Mouse (Mus musculus): ENCODE results near the gene Rgs6. TPM values are rescaled to one million over a fixed set of nuclear protein-coding genes. Genes with fewer than 3 reads are reported as not detected.

Gene Rgs6
- total RNA-seq, 1 experiment from 2014 or later: not detected

- no peak for ATAC-seq (ENCODE audit: extremely low read depth, insufficient number of reproducible peaks, low FRiP score, poor library complexity, severe bottlenecking)
Observed at GRCm38 (mm10) chr12:82617682-82618370, 29.7 kb downstream of the Rgs6 start.

GRCm38 (mm10) chr12:82640441-82640840 lies 52.3 kb downstream of the Rgs6 start:
- ATAC-seq (ENCODE audit: extremely low read depth, insufficient number of reproducible peaks, low FRiP score, poor library complexity, severe bottlenecking): no peak

- ATAC-seq (ENCODE audit: extremely low read depth, insufficient number of reproducible peaks, low FRiP score, poor library complexity, severe bottlenecking): no peak
Observed at GRCm38 (mm10) chr12:82647876-82648275, 59.8 kb downstream of the Rgs6 start.

- ATAC-seq (ENCODE audit: extremely low read depth, insufficient number of reproducible peaks, low FRiP score, poor library complexity, severe bottlenecking): no peak
Observed at GRCm38 (mm10) chr12:82649991-82650390, 61.9 kb downstream of the Rgs6 start.

GRCm38 (mm10) chr12:82664598-82664997 lies 76.5 kb downstream of the Rgs6 start:
- no peak for ATAC-seq (ENCODE audit: extremely low read depth, insufficient number of reproducible peaks, low FRiP score, poor library complexity, severe bottlenecking)

GRCm38 (mm10) chr12:82667441-82667840 lies 79.3 kb downstream of the Rgs6 start:
- no peak for ATAC-seq (ENCODE audit: extremely low read depth, insufficient number of reproducible peaks, low FRiP score, poor library complexity, severe bottlenecking)

- no peak for ATAC-seq (ENCODE audit: extremely low read depth, insufficient number of reproducible peaks, low FRiP score, poor library complexity, severe bottlenecking)
Observed at GRCm38 (mm10) chr12:82670201-82670737, 82.2 kb downstream of the Rgs6 start.

- no peak for ATAC-seq (ENCODE audit: extremely low read depth, insufficient number of reproducible peaks, low FRiP score, poor library complexity, severe bottlenecking)
Observed at GRCm38 (mm10) chr12:82671591-82671990, 83.5 kb downstream of the Rgs6 start.

GRCm38 (mm10) chr12:82675137-82675536 lies 87.0 kb downstream of the Rgs6 start:
- no peak for ATAC-seq (ENCODE audit: extremely low read depth, insufficient number of reproducible peaks, low FRiP score, poor library complexity, severe bottlenecking)

GRCm38 (mm10) chr12:82687015-82687414 lies 98.9 kb downstream of the Rgs6 start:
- no peak for ATAC-seq (ENCODE audit: extremely low read depth, insufficient number of reproducible peaks, low FRiP score, poor library complexity, severe bottlenecking)

- no peak for ATAC-seq (ENCODE audit: extremely low read depth, insufficient number of reproducible peaks, low FRiP score, poor library complexity, severe bottlenecking)
Observed at GRCm38 (mm10) chr12:82698886-82699527, 110.9 kb downstream of the Rgs6 start.

GRCm38 (mm10) chr12:82699528-82699905 lies 111.4 kb downstream of the Rgs6 start:
- ATAC-seq (ENCODE audit: extremely low read depth, insufficient number of reproducible peaks, low FRiP score, poor library complexity, severe bottlenecking): no peak

- ATAC-seq (ENCODE audit: extremely low read depth, insufficient number of reproducible peaks, low FRiP score, poor library complexity, severe bottlenecking): no peak
Observed at GRCm38 (mm10) chr12:82700241-82700640, 112.1 kb downstream of the Rgs6 start.

GRCm38 (mm10) chr12:82700840-82701239 lies 112.7 kb downstream of the Rgs6 start:
- no peak for ATAC-seq (ENCODE audit: extremely low read depth, insufficient number of reproducible peaks, low FRiP score, poor library complexity, severe bottlenecking)

GRCm38 (mm10) chr12:82701359-82701758 lies 113.3 kb downstream of the Rgs6 start:
- no peak for ATAC-seq (ENCODE audit: extremely low read depth, insufficient number of reproducible peaks, low FRiP score, poor library complexity, severe bottlenecking)

- ATAC-seq (ENCODE audit: extremely low read depth, insufficient number of reproducible peaks, low FRiP score, poor library complexity, severe bottlenecking): no peak
Observed at GRCm38 (mm10) chr12:82710376-82710775, 122.3 kb downstream of the Rgs6 start.

- no peak for ATAC-seq (ENCODE audit: extremely low read depth, insufficient number of reproducible peaks, low FRiP score, poor library complexity, severe bottlenecking)
Observed at GRCm38 (mm10) chr12:82714284-82714683, 126.2 kb downstream of the Rgs6 start.

GRCm38 (mm10) chr12:82723017-82723540 lies 135.0 kb downstream of the Rgs6 start:
- ATAC-seq (ENCODE audit: extremely low read depth, insufficient number of reproducible peaks, low FRiP score, poor library complexity, severe bottlenecking): no peak

- no peak for ATAC-seq (ENCODE audit: extremely low read depth, insufficient number of reproducible peaks, low FRiP score, poor library complexity, severe bottlenecking)
Observed at GRCm38 (mm10) chr12:82726255-82726654, 138.2 kb downstream of the Rgs6 start.

- no peak for ATAC-seq (ENCODE audit: extremely low read depth, insufficient number of reproducible peaks, low FRiP score, poor library complexity, severe bottlenecking)
Observed at GRCm38 (mm10) chr12:82731587-82731986, 143.5 kb downstream of the Rgs6 start.
